Mouse (Mus musculus): ENCODE data around the gene Esrra.
A peak's percentile ranks its signal among the peaks of the same experiment; 100 is the strongest.

The Esrra gene

DNA sequence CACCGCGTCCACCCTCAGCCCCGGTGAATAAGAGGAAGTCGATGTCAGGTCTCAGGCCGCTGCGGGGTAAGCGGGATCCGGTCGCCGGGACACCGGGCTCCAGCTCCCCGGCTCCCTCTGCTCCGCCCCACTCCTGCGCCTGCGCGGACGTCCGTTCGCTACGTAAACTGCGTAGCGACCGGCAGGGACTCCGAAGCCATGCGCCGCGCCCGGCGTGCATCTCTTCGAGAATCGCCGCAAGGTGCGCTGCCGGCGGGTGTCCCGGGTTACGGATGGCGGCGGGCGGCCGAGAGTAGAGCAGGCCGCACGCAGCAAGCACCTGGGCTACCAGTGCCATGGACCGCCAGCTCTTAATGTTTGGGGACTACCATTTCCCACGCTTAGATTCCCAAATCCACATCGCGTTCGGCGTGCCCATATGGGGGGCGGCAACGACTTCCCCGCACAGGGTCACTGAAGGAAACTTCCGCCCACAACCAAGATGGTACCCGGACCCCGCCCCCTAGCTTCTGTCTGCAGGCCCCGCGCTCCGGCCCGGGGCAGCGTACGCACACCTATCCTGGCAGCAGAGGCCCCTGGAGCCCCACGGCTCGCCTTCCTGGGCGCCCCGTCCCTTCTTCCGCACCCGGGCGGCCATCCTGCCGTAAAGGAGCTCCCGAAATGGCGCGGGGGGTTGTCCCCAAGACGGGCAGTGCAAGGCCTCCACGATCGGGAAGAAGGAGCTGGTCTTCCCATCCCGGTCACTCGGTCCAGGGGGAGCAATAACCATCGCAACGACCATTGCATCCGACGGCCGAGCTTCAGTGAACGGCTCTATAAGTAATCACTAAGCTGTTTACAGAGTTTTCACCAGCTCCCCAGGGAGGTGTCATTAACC is 20.0 kb upstream of the Esrra start, which contains the start of gene Bad:
TSS of gene Bad (plus strand) at position 490 of the 877 bp plus-strand sequence.
- DNase-seq (ENCODE audit: low read depth) = peak; percentile 93

DNA sequence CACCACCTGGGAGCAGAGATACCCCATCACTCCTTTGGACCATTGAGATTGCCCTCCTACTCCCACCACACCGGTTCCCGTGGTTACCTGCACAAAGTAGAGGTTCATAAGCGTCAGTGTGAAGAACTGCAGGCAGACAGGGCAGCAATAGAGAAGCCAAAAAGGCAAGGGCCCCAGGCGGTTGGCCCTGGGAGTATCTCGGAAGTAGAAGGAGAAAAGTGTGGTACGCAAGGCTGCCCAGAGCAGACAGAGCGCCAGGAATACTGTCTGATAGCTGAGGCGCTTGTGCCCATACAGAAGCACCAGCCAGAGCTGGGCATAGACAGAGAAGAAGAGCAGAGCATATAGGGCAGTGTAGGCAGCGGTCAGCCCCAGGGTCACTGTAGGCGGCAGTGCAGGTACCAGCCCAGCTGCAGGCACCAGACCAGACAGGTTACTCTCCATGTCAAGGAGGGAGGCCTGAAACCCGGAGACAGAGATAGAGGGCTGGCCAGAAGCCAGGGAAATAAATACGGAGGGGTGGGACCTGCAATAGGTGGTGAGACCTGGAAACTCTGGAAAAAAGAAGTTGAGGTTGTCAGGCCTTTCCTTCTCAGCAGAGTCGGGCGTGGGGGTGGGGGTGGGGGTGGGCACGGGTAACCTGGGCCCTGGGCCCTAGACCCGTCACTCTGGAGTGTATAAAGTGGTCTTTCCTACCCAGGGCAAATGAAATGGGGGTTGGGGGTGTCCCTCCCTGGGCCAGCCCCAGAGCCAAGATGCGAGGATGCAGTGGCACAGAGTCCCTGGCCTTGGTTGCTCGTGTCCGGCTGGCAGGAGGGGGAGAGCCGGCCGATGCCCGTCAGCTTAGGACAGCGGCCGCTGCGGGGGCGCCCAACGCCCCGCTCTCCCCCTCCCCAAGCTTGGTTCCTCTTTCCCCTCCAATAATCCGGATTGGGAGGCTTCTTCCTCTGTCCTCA is 19.1 kb upstream of the Esrra start:
- DNase-seq (ENCODE audit: low read depth) = peak; percentile 33

DNA sequence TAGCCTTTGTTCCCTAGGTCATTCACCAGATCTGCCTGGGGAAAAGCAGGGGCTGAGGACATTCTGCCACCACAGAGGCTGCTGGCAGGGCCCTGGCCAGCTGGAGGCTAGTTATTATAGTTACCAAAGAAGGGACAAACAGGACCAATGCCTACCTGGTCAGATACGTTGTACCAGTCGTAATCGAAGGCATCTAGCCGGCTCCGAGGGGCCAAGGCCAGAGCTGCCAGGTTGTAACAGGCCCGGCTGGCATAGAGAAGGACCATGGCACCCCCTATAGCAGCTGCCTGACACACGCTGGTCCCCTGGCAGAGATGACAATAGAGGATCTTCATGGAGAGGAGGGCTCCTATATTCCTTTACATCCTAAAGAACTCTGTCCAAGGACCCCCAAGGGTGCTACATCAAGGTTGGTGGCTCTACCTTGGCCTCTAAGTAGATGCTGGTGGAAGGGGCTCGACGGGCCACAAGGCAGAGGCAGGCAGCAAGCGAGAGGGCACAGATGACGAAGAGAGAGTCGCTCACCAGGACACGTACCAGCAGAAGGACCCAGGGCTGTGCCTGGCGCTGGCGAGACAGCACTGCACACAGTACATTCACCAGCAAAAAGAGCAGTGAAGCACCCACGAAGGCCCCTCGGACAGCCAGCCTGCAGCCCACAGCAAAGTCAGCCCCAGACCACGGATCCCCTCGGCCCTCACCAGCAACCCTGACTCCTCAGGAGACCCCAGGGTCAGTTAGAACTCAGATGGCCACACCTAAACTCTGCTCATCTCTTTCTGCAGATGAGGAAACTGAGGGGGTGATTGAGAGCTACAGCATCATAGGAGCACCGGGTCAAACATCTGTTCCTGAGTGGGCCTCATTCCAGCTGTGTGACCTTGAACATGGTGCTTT is 17.7 kb upstream of the Esrra start:
- DNase-seq (ENCODE audit: low read depth) = no peak

DNA sequence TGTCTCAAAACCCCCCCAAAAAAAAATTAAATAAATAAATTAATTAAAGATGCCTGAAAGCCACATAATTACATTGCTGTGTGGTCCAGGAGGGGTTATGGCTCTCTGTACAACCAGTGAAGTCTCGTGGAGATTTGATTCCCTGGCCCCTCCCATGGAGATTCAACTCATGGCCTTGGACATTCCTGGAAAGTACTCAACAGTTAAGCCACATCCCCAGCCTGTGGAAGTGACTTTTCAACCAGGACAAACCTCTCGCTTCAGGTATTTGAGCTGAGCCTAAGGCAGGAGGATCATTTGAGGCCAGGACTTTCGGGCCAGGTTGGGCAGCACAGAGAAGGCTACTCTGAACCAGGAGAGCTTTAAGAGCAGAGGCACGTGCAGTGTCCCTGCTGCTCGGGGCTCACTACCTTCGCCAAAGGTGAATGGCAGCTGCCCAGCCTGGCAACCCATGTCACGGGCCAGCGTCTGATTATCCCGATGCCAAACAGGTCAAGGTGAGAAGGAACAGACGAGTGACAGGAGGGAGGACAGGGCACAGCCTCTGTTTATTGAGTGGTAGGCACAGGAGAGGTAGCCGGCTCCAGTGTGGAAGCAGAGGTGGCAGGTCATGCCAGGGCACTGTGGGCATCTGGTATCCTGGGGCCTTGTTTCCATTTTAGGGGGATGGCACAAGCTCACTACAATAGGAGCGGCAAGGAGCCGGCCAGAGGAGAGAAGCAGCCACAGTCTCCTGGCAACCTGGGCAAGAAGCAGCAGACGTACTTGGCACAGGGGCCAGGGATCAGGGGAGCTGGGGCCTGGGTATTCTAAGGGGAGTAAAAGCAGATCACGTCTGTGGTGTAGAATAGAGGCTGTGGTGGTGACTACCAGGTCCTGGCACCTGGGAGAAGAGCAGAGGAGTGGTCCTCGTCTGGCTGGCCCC is 16.2 kb upstream of the Esrra start:
- DNase-seq (ENCODE audit: low read depth) = no peak

DNA sequence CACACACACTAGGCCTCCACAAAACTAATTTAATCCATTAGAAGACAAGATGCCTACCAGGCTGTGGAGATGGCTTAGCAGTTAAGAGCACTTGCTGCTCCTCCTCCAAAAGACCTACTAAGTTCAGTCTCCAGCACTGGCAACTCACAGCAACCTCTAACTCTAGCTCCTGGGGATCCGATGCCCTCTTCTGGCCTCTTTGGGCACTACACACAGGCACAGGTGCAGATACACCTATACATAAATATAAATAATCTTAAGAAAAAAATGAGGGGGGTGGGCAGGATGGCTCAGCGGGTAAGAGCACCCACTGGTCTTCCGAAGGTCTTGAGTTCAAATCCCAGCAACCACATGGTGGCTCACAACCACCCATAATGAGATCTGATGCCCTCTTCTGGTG is 14.7 kb upstream of the Esrra start:
- DNase-seq (ENCODE audit: low read depth) = peak; percentile 53

DNA sequence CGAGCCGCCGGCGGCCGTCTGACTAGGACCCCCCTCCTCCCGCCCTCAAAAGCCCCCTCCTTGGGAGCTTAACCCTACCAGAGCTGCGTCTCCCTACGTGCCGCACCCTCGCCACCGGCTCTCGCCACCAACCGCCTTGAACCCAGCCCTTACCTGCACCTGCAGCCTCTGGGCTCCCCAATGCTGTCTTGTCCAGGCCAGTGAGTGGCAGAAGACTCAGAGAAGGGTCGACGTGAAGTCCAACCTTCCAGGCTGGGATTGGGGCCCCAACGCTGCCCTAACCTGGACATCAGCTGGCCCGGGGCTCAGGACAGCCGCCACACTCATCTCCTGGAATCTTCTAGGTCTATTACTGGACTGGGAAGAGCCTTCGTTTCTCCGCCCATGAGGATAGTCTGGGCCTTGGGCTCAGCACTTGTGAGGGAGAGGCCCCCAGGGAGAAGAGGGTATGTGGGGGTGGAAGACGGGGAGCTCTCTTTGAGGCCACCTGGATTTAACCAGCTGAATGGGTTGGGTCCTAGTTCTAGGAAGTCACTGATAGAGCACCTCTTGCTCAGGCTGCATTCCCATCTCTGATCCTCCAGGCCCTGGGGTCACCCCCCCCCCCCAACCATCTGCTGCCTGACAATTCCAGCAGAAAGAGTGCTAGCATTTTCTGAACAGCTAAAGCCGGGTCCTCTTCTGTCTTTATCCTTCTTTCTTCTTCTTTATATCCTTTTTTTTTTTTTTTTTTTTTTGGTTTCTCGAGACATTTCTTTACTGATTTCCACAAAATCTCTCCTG is 12.8 kb upstream of the Esrra start, which contains the start of gene Kcnk4:
TSS of gene Kcnk4 (minus strand) at position 321 of the 783 bp plus-strand sequence.
- no peak for DNase-seq (ENCODE audit: low read depth)

DNA sequence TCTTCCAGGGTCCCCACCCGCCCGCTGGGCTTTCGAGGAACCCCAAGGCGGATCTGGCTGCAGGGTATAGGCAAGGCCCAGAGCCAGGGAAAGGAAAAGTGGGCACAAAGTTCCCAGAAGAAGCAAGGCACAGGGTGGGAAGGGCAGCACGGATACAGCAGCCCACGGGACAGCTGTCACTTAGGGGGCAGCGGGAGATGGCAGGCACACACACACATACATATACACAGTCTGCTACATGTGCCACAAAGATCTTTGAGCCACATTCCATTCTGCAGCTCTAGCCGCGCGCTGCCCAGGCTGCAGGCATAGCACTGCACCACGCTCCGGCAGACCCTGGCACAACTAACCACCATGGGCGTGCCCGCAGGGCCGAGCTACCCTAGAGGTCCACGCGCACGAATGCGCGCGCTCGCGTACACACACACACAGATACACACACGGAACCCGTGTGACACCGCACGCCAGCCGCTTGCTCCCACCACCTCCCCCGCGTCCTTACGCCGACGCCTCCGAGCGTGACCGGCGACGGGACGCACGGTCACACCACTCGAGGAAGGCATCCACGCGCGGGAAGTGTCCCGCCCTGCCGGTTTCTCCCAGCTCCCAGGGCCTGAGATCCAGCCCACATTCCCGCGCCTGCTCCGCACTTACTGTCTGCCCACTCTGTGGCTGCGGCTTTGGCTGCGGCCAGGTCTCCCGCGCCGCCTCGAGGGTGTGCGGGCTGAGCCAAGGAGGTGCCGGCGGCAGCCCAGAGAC is 12.0 kb upstream of the Esrra start:
- DNase-seq (ENCODE audit: low read depth) = no peak

DNA sequence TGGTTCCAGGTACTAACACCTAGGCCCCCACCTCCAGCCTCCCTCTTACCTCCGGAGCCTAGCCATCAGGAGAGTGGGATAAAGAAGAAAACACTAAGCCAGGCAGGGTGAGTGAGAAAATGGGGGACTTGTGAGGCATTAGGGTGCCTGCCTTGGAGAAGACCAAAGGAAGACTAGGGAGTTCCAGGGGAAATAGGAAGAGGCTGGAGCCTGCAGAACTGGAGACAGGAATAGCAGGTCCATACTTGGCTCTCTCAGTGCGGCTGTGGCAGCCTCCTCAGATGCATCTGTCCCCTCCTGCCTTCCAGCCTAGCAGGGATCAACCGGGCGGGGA is 11.5 kb upstream of the Esrra start:
- DNase-seq (ENCODE audit: low read depth) = no peak

DNA sequence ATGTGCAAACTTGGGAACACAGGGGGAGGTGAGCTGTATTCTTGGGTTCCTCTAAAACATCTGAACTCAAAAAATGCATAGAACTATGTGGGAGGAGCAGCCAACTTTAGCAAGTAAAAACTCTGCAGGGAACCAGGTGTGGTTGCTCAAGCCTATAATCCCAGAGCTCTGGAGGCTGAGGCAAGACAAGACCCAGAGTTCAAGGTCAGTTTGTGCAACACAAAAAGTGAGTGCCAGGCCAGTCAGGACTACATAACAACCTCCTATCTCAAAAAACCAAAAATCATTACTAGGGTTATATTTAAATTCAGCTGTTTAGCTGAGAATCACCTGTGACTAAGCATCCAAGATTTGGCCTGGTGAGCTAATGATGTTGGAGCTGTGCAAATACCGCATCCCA is 10.4 kb upstream of the Esrra start:
- DNase-seq (ENCODE audit: low read depth) = no peak

DNA sequence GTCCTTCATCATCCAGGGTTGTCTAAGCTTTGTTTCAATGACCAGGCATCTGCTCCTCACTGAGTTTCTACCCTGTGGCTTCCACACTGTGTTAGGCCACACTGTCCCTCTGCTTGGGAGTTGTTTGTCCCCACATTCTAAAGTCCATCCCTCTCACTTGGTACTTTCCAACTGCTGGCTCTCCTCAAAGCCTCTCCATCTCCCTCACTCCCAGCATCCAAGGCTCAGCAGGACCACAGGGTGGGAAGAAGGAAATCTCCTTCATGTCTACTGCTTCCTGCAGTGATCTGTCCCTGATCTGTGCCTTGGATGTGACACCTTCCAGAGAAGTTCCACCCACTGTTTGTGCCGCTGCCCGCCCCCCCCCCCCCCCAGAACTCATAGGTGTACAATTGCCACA is 9.4 kb upstream of the Esrra start:
- DNase-seq (ENCODE audit: low read depth) = no peak

DNA sequence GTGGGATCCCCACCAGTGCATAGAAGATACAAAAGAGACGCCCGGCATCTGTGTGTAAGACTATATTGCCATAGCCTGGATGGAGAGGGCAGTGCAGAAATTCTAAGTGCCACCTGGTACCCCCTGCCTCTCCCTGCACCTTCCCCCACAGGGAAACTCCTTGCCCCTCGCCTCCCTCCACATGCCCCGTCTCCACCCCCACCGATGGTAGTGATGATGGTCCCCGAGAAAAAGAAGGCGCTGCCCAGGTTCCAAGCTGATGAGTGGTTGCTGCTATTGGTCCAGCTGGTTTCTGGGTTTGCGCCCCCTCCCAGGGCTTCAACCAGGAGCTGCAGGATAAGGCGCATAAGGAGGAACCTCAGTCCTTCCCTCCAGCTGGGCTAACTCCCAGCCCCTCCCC is 6.5 kb upstream of the Esrra start:
- no peak for DNase-seq (ENCODE audit: low read depth)

DNA sequence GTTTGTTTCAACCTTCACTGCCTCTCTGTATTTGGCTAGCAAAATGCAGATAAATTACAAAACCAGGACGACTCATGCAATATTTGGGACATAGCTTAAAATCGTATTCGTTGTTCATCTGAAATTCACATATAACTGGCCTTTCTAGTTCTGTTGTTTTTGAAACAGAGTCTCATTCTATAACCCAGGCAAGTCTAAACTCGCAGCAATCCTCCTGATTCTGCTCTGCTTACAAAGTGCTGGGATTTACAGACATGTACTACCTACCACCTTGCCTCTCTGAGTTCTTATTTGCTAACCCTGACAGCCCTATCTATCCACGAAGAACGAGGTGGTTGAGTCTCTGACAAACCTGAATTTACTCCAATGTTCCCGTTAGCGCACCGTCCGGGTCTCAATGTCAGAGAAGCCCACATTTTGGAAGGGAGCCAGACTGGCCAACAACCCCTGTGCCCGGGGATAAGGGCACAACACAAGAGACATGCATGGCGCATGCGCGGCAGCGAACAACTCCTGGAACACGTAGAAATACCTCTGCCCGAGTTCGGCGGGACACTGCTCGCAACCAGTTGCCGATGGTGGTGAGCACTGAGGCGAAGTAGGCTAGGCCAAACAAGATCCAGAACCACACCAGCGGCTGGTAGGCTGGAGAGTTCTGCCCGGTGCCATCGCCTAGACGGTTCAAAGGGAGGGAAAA is 5.1 kb upstream of the Esrra start:
- no peak for DNase-seq (ENCODE audit: low read depth)

DNA sequence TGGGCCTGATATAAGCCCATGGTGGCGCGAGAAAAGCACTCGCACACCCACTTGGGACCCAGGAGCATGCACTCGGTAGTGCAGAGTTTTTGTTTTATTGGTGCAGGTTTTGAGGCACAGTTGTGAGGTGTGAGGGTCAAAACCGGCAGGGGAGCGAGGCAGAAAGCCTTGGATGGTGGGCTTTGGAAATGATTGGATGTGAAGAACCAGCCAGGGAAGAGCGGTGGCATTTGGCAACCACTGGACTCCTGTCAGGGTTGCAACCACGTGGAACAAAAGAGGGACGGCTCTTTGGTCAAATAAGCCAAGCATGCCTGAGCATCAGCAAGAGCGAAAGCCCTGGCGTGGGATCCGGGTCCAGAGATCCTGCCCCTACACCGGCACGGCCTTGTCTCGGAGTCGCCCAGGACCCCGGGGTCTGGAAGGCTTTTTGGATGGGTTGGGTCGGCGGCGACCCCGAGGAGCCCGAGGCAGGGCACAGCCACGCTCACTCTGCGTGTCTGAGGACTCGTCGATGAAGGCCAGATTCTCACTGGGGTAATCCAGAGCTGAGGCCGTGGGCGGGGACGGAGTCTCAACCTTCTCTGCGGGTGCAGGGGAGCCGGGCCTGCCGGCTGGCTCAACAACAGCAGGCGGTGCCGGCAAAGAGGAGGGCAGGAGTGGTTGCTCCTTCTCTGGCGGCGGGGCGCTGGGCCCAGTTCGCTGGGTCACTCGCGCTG is 4.2 kb upstream of the Esrra start:
- DNase-seq (ENCODE audit: low read depth) = no peak

DNA sequence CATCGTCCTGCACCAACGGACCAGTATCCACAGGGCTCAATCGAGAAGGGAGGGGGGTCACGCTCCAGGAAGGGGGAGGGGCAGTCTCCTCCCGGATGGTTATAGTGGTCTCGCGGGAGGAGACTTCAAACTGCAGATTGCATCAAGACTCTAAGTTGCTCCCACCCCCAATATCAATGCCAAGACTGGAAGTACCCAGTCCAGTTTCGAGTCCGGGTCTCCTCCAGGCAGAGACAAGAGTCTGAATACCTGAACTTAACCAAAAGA is 3.6 kb upstream of the Esrra start, which contains the start of gene Catsperz:
TSS of gene Catsperz (minus strand) at position 74 of the 267 bp plus-strand sequence.
- no peak for DNase-seq (ENCODE audit: low read depth)

DNA sequence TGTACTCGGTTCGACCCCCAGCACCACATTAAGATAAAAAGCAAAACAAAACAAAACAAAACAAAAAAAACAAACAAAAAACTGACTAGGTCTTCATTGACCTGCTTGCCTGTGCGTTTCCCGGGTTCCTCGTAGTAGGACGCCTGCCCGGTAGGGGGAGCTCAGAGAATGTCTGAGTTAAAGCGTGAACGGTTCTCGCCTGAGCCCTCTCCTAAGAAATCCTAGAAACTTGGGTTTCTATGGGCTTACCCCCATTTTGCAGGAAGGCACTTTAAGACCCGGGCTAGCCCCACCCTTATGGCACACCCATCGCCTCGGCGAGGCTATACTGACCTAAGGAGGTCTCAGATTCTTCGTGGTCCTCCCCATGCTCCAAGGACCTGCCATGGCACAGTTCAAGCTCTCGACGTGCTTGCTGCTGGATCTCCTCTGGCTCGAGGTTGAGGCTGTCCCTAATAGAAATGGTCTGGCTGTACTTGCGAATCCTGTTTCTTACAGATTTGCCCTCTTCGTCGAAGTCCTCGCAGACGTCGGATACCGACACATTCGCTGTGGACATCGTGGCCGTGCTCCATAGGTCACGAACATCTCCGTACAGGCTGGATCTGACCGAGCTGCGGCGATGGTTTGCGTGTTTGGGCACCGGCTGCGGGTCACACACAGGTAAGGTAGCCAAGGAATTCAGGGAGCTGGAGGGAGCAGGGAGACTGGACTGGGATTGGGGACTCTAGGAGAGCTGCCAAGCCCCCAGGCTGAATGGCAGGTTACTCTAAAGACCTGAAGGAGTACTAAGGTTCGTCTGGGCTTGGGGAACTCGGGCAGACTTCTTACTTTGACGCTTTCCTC is 3.1 kb upstream of the Esrra start:
- DNase-seq (ENCODE audit: low read depth) = peak; percentile 73

DNA sequence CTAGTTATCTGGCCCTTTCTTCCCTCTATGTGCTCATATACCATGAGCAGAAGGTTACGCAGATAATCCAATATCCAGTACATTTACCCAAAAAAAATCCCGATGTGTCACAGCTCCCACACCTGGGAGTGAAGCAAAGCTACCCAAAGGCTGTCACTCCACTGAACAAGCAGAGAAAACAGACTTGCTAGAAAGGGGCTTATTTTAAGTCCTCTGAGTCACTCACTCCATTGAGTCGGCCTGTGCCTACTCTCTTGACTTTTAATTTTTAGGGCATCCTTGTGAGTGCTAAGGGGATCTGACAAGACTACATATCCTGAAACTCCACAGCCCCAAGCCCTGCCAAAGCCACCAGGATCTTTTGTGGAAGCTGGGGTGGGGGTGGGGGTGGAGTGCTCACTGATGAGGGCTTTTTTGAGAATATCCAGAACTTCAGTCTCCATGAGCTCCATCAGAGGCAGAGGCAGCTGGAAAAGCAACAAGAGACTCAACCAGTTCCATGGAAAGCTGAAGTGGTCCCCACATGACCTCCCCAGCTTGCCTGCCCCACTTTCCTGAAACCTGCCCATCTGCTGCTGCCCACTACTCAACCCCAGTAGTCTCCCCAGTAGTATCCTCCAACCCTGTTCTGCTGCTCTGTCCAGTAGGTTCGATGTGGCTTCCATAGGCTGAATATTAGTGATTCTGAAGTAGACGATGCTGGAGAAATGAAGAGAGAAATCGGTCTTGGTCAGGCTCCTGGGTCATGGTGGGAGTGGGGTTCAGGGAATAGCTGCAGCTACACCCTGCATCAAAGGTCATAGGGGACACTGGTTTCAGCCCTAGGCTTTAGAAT is 1.5 kb upstream of the Esrra start:
- peak; percentile 29 for DNase-seq (ENCODE audit: low read depth)
